Mouse (Mus musculus): ENCODE results near the gene Rrn3. TPM values are rescaled to one million over a fixed set of nuclear protein-coding genes. Genes with fewer than 3 reads are reported as not detected.

Gene Rrn3
- polyA plus RNA-seq (2012; rRNA removed): 5.8 TPM in 2 replicates

DNA sequence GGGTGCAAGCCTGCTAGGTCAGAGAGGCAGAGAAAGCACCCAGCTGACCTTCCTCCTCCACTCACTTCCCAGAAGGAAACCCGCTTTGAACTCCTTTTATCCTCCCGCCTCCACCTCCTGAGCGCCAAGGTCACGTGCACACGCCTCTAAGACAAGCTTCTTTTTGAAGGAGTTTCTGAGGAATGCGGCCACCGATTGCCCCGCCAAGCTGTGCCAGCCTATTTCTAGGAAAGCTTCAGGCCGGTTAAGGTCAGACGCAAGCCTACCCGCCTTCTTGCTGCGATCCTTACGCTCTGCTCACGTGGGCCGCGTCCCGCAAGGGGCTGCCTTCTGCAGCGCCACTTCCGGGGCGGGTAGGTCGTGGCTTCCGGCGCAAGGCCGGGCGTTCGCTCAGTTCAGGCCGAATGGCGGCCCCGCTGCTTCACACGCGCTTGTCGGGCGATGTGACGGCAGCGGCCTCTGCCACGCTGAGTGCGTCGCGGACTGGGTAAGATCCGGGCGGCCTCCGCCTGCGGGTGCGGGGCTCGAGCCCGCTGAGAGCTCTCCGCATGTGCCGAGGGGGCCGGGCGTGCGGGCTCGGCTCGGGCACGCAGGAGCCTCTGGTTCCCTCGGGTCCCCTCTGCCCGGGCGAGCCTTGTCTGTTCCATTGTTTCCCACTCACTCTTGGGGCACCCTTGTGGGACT, at the start of gene Rrn3:
Gene Rrn3 (plus strand): TSS at position 356 of the 684 bp plus-strand sequence.

DNA sequence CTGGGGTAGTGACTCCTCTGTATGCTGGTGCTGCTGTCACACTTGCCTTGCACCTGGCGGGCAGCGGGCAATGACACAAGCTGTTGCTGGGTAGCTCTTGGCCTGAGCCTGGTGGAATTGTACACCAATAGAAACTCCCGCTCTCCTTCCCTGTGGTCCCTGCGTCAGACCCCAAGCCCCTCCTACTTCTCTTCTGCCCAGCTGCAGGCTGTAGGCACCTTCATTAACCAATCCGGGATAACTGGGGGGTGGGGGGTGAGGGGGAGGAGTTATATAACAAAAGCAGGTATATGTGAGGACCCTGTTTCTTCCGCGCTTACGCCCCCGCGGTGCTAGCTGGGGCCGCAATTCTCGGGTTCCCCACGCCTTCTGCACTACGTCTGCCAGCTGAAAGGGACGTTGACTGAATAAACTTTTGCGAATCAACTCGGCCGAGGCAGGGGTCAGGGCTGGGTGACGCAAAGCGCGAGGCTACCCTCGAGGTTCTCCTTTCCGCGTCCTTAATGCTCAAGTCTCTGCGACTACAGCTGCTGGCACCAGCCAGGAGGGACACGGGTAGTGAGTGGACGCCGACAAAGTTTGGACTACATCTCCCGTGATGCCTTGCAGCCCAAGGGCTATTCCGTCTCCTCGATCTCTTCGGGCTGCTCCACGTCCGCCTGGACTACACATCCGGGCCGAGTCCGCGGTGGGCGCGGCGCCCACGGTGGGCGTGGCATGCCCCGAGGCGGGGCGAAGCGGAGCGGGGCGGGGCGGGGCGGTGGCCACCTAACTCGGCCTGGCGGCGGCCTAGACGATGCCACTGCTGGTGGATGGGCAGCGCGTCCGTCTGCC, 38.3 kb downstream of the Rrn3 start, which contains the start of gene Ntan1:
Gene Ntan1 (plus strand): TSS at position 286 of the 834 bp plus-strand sequence.

Other genes with a start within 250 kb of the Rrn3 start
- gene Parn, start 112.5 kb upstream of the Rrn3 start, polyA plus RNA-seq (2012; rRNA removed): 7.5 and 8.4 TPM in 2 replicates
- gene Bfar, start 108.8 kb upstream of the Rrn3 start, polyA plus RNA-seq (2012; rRNA removed): 21.7 and 22.6 TPM in 2 replicates
- 2.0 and 2.4 TPM in 2 replicates for gene 3110001I22Rik, start 108.8 kb upstream of the Rrn3 start, polyA plus RNA-seq (2012; rRNA removed)
- 0.07 and 0.20 TPM in 2 replicates for gene Pla2g10, start 49.7 kb upstream of the Rrn3 start, polyA plus RNA-seq (2012; rRNA removed)
- gene Ntan1, start 38.1 kb downstream of the Rrn3 start, polyA plus RNA-seq (2012; rRNA removed): 20.2 and 20.5 TPM in 2 replicates
- 26.0 and 26.2 TPM in 2 replicates for gene Pdxdc1, start 122.4 kb downstream of the Rrn3 start, polyA plus RNA-seq (2012; rRNA removed)
- gene Mpv17l, start 122.5 kb downstream of the Rrn3 start, polyA plus RNA-seq (2012; rRNA removed): 5.1 and 5.5 TPM in 2 replicates
- 0.02 TPM in 2 replicates for gene 2900011O08Rik, start 205.9 kb downstream of the Rrn3 start, polyA plus RNA-seq (2012; rRNA removed)
- 0.10 and 0.30 TPM in 2 replicates for gene Ifitm7, start 206.2 kb downstream of the Rrn3 start, polyA plus RNA-seq (2012; rRNA removed)